In genomic region chr11:120226421-120227280, GRCm38 (mm10) we compare ENCODE assay signal across 8 mouse cellular contexts. TPM values are rescaled to one million over a fixed set of nuclear protein-coding genes. Genes with fewer than 3 reads are reported as not detected.
DNase-seq lines count a peak whose midpoint lies in the region; ATAC-seq lines count a peak whose summit lies in the region.

No protein-coding gene starts in this region.

- H3K4me3 ChIP-seq in embryonic facial prominence, embryonic 14.5 days (ENCODE audit: low read depth, low read length), result no peak overlapping the region
- no peak overlapping the region for H3K4me3 ChIP-seq in heart, embryonic 16.5 days (ENCODE audit: low read length)
- no peak overlapping the region for H3K4me3 ChIP-seq in midbrain, embryonic 11.5 days (ENCODE audit: low read depth, low read length)

- DNase-seq in kidney, adult 11 months, result peak; percentile 12
- no peak for DNase-seq in kidney, postnatal 36 days
- DNase-seq in embryonic facial prominence, embryonic 14.5 days (ENCODE audit: low spot score), result no peak
- peak; percentile 92 for DNase-seq in midbrain, embryonic 11.5 days (ENCODE audit: low spot score, missing footprints)
- DNase-seq in ovary, postnatal 14 days (ENCODE audit: low spot score), result no peak
- DNase-seq in adipocyte (ENCODE audit: low spot score), result no peak

- ATAC-seq in embryonic facial prominence, embryonic 14.5 days (ENCODE audit: low read depth), result no peak
- no peak for ATAC-seq in heart, embryonic 16.5 days (replicated peaks; ENCODE audit: extremely low read depth, insufficient read depth, low FRiP score)
- ATAC-seq in midbrain, embryonic 11.5 days (ENCODE audit: low FRiP score), result no peak
- no peak for ATAC-seq in frontal cortex, adult (ENCODE audit: low TSS enrichment)

- peak overlapping the region; percentile 100; the same call in 1 of the 2 replicates for H3K4me2 ChIP-seq in embryonic facial prominence, embryonic 14.5 days (ENCODE audit: low read depth, low read length)
- peak overlapping the region; percentile 24; the same call in 1 of the 2 replicates for H3K4me2 ChIP-seq in heart, embryonic 16.5 days (ENCODE audit: low read depth, low read length)
- H3K4me2 ChIP-seq in midbrain, embryonic 11.5 days, result peak overlapping the region; percentile 66

- no peaks in the 10 kb centered on the region for H3K9me3 ChIP-seq in embryonic facial prominence, embryonic 14.5 days (ENCODE audit: control insufficient read depth, low read length)
- no peaks in the 10 kb centered on the region for H3K9me3 ChIP-seq in heart, embryonic 16.5 days (replicated peaks; ENCODE audit: control insufficient read depth, low read length)
- no peaks in the 10 kb centered on the region for H3K9me3 ChIP-seq in midbrain, embryonic 11.5 days (ENCODE audit: control insufficient read depth, low read length)

- WGBS in embryonic facial prominence, embryonic 14.5 days, result 70% methylated on average over 11 of the region's 12 CpGs
- 72% methylated on average over 12 of the region's 12 CpGs for WGBS in heart, embryonic 16.5 days
- WGBS in midbrain, embryonic 11.5 days, result 47% methylated on average over 12 of the region's 12 CpGs

- peak overlapping the region; percentile 28; the same call in 1 of the 2 replicates for H3K9ac ChIP-seq in embryonic facial prominence, embryonic 14.5 days (ENCODE audit: low read depth, low read length)
- H3K9ac ChIP-seq in heart, embryonic 16.5 days (ENCODE audit: low read length), result peak overlapping the region; percentile 34
- H3K9ac ChIP-seq in midbrain, embryonic 11.5 days (ENCODE audit: low read length), result peak overlapping the region; percentile 75

- H3K4me1 ChIP-seq in embryonic facial prominence, embryonic 14.5 days (ENCODE audit: control insufficient read depth, insufficient read depth, low read length), result peaks cover 64% of the 10 kb centered on the region
- H3K4me1 ChIP-seq in heart, embryonic 16.5 days (ENCODE audit: control insufficient read depth, insufficient read depth, low read length), result peaks cover 59% of the 10 kb centered on the region
- H3K4me1 ChIP-seq in midbrain, embryonic 11.5 days (ENCODE audit: control insufficient read depth, insufficient read depth, low read length), result peaks cover 69% of the 10 kb centered on the region

- H3K27ac ChIP-seq in embryonic facial prominence, embryonic 14.5 days (replicated peaks; ENCODE audit: low read depth, low read length), result peak overlapping the region; percentile 48; the same call in 1 of the 2 replicates
- H3K27ac ChIP-seq in heart, embryonic 16.5 days (ENCODE audit: low read length), result peak overlapping the region; percentile 67
- peak overlapping the region; percentile 76 for H3K27ac ChIP-seq in midbrain, embryonic 11.5 days (ENCODE audit: low read depth, low read length)

- no peaks in the 10 kb centered on the region for H3K27me3 ChIP-seq in embryonic facial prominence, embryonic 14.5 days (replicated peaks; ENCODE audit: control insufficient read depth, insufficient read depth, low read length)
- H3K27me3 ChIP-seq in heart, embryonic 16.5 days (ENCODE audit: control insufficient read depth, insufficient read depth, low read length), result no peaks in the 10 kb centered on the region
- H3K27me3 ChIP-seq in midbrain, embryonic 11.5 days (ENCODE audit: control insufficient read depth, insufficient read depth, low read length), result no peaks in the 10 kb centered on the region

- H3K36me3 ChIP-seq in embryonic facial prominence, embryonic 14.5 days (ENCODE audit: control insufficient read depth, insufficient read depth, low read length), result no peaks in the 10 kb centered on the region
- no peaks in the 10 kb centered on the region for H3K36me3 ChIP-seq in heart, embryonic 16.5 days (ENCODE audit: control insufficient read depth, insufficient read depth)
- no peaks in the 10 kb centered on the region for H3K36me3 ChIP-seq in midbrain, embryonic 11.5 days (ENCODE audit: control insufficient read depth, insufficient read depth, low read length)

RNA-seq across cellular contexts. Expression of gene Bahcc1, which starts 6.1 kb away (rescaled TPM):
- polyA plus RNA-seq in embryonic facial prominence, embryonic 14.5 days (2014; fragmentation: Nextera tagmentation; extraction: Ambion mirVana), result 11.1 and 12.0 TPM in 2 replicates
- polyA plus RNA-seq in heart, embryonic 16.5 days (2015; fragmentation: Nextera tagmentation; extraction: Ambion mirVana), result 4.6 and 4.7 TPM in 2 replicates
- polyA plus RNA-seq in midbrain, embryonic 11.5 days (2014; fragmentation: Nextera tagmentation; extraction: Ambion mirVana), result 17.6 and 20.6 TPM in 2 replicates

Comparison
In these comparisons a context has a peak if more than half of its experiments do, and no peak if none do; other contexts are left out.
1. DNase-seq: peak in kidney, adult 11 months (single experiment) and midbrain, embryonic 11.5 days (single experiment); none in kidney, postnatal 36 days (0 of 2), embryonic facial prominence, embryonic 14.5 days (single experiment), ovary, postnatal 14 days (single experiment) and adipocyte (single experiment).
2. H3K4me2 ChIP-seq: peak in every context shown above with its lines; median percentile 100 in embryonic facial prominence, embryonic 14.5 days; 66 in midbrain, embryonic 11.5 days; 24 in heart, embryonic 16.5 days.
3. Peak in every context shown above with its lines, with median percentiles within 50 percentile points of each other: H3K27ac ChIP-seq and H3K9ac ChIP-seq.